Mouse (Mus musculus): ENCODE data around the gene Ncoa1. TPM values are rescaled to one million over a fixed set of nuclear protein-coding genes. Genes with fewer than 3 reads are reported as not detected.
"Not testable (repeated sequence)": the region's sequence is repeated elsewhere in the genome, so short reads cannot be mapped to it uniquely, and the experiment has no call there.

Ncoa1 gene
- total RNA-seq, 2 experiments from 2014 or later, result 138 to 140 TPM

- DNase-seq (ENCODE audit: low spot score in 2 of 2), result no peak
Observed at GRCm38 (mm10) chr12:4477941-4478795, 1.2 kb upstream of the Ncoa1 start.

- peak; percentile 44 to 54 for DNase-seq (ENCODE audit: low spot score in 2 of 2)
Observed at GRCm38 (mm10) chr12:4476291-4476831, 621 bp downstream of the Ncoa1 start.

DNA sequence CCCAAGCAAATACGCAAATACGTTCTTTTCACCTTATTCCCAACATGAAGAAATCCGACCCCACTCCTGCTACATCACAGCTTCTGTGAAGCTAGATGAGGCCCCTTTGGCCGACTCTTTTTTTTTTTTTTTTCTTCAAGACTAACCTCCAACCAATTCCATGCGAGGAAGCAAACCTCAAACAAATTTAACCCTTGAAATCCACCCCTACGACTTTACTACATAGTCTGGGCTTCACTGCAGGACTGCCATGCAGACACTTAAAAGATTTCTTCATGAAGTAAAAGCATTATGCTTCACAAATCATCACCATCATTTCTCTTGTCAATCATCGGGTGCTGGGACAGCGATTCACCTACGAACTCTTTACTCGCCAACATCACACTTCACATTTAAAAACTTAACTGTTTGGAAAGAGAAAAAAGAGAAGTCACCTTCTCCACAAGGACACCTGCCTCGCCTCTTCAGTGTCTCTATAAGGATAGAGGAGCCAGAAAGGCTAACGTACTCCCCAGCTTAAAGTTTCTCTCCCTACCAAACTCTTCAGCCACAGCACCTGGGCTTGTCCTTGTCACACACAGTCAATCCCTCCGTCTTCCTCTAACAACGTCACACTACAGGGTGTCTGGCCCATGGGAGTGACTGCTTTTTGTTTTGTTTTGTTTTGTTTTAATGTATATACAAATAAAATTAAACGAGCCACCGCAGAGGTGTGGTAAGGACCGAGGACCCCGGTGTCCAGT lies 1.6 kb downstream of the Ncoa1 start:
- DNase-seq (ENCODE audit: low spot score in 2 of 2), result no peak

- no peak for DNase-seq (ENCODE audit: low spot score in 2 of 2)
Observed at GRCm38 (mm10) chr12:4469115-4469514, 7.9 kb downstream of the Ncoa1 start.

DNA sequence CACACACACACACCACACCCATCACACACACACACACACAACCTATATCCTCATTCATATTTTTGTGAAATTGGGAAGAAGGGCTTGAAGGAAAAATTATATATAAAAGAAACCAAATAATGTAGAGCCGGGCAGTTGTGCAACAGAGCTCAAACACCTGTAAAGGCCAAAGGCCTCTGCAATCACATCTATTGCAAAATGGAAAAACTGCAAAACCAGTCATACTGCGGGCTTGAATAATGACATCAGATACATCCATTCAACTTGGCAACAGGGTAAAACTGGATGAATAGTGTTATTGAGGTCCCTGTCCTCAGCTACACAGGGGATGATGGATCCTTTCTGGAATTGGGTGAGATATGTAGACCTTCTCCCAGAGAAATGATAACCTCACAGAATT lies 13.3 kb downstream of the Ncoa1 start:
- no peak for DNase-seq (ENCODE audit: low spot score in 2 of 2)

- no peak for DNase-seq (ENCODE audit: low spot score in 2 of 2)
Observed at GRCm38 (mm10) chr12:4462420-4462819, 14.6 kb downstream of the Ncoa1 start.

DNA sequence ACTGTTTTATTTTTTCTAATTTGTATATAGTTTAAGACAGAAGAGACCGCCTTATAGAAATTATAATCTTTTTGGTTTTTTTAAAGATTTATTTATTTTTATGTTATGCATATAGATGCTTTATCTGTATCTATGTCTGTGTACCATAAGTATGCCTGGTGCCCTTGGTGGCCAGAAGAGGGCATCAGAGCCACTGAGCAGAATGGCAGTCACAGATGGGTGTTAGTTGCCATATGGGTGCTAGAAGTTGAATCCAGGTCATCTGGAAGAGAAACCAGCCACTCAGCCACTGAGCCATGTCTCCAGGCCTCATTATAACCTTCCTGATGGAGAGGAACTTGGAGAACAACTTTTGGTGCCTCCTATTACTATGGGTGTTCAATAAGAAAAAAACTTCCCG lies 16.0 kb downstream of the Ncoa1 start:
- no peak for DNase-seq (ENCODE audit: low spot score in 2 of 2)

GRCm38 (mm10) chr12:4454956-4455565 lies 21.9 kb downstream of the Ncoa1 start:
- no peak for DNase-seq (ENCODE audit: low spot score in 2 of 2)

GRCm38 (mm10) chr12:4454248-4454647 lies 22.7 kb downstream of the Ncoa1 start:
- no peak for DNase-seq (ENCODE audit: low spot score in 2 of 2)

DNA sequence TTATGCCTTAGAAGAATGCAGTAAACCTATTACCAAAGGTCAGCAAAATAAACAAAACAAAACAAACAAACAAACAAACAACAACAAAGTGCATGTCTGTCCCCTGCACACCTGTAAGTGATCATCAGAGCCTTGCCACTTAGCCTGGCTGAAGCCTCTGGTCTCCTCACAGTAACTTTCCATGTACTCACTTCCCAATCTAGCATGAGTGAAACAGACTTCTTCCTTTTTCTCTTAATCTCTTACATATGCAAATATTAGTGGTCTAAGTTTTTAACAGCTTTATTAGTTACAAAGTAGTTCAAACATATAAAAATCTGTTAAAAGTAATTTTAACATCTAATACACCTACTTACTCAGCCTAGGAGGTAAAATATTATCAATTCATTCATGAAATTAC lies 24.7 kb downstream of the Ncoa1 start:
- no peak for DNase-seq (ENCODE audit: low spot score in 2 of 2)

- not testable (repeated sequence) for DNase-seq (ENCODE audit: low spot score in 2 of 2)
Observed at GRCm38 (mm10) chr12:4450485-4450884, 26.5 kb downstream of the Ncoa1 start.

DNA sequence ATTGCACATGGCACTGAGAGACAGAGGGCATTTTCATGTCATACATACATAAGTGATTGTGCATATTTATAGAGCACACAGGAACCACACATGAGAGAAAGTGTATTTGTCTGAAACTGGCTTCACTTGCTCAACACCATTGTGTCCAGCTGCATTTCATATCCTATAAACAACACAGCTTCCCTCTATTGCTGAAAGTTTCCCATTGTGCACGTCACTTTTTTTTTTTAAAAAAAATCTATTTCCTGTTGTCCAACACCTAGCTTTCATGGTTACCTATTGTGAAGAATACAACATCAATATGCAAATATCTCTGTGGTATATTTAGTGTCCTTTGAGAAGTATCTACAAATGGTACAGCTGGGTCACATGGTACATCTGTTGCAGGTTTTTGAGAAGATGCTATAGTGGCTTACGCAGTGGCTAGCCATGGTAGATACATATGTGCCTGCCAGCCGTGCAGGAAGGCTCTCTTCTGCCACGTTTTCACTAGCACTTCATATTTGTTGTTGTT lies 28.8 kb downstream of the Ncoa1 start:
- DNase-seq (ENCODE audit: low spot score in 2 of 2), result no peak

GRCm38 (mm10) chr12:4444946-4445345 lies 32.0 kb downstream of the Ncoa1 start:
- no peak for DNase-seq (ENCODE audit: low spot score in 2 of 2)

GRCm38 (mm10) chr12:4441451-4441850 lies 35.5 kb downstream of the Ncoa1 start:
- no peak for DNase-seq (ENCODE audit: low spot score in 2 of 2)

- DNase-seq (ENCODE audit: low spot score in 2 of 2), result no peak
Observed at GRCm38 (mm10) chr12:4436198-4436597, 40.8 kb downstream of the Ncoa1 start.

GRCm38 (mm10) chr12:4433549-4433948 lies 43.4 kb downstream of the Ncoa1 start:
- peak; percentile 22 to 64 for DNase-seq (ENCODE audit: low spot score in 2 of 2)

GRCm38 (mm10) chr12:4431978-4432377 lies 45.0 kb downstream of the Ncoa1 start:
- no peak for DNase-seq (ENCODE audit: low spot score in 2 of 2)

GRCm38 (mm10) chr12:4430061-4430825 lies 46.7 kb downstream of the Ncoa1 start:
- no peak for DNase-seq (ENCODE audit: low spot score in 2 of 2)

- no peak for DNase-seq (ENCODE audit: low spot score in 2 of 2)
Observed at GRCm38 (mm10) chr12:4418824-4419223, 58.2 kb downstream of the Ncoa1 start.

DNA sequence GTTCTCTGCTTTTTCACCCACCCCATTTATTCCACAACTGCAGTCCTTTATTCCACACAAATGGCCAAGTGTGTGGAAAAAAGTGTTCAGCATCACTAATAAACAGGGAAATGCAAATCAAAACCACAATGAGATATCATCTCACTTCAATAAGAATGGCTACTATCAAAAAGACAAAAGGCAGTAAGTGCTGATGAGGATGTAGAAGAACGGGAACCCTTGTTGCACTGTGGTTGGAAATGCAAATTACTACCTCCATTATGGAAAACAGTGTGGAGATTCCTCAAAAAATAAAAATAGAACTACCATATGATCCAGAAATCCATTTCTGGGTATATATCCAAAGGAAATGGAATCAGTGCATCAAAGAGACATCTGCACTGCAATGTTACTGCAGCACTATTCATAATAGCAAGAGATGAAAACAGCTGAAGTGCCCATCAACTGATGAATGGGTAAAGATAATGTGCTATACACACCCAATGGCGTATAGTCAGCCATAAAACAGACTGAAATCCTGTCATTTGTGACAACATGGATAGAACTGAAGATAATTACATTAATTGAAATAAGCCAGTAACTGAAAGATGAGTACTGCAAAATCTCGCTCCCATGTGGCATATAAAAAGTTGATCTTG lies 59.2 kb downstream of the Ncoa1 start:
- no peak for DNase-seq (ENCODE audit: low spot score in 2 of 2)

Measured in layer of hippocampus, adult 18-20 months (tissue).